Mouse (Mus musculus) stomach, postnatal 0 days (tissue): ENCODE measurements around the gene Trim26. TPM values are rescaled to one million over a fixed set of nuclear protein-coding genes. Genes with fewer than 3 reads are reported as not detected.

Experiments used
- ATAC-seq: fragments of 200-750 bp; cut with Nextera tagmentation; 2 replicates; pipeline ENCODE4 v1.8.0; 2017; ENCODE audit not compliant: low FRiP score, low TSS enrichment
- DNase-seq: peaks from one replicate; pipeline ENCODE4 v3.0.0-alpha.2; 2016; ENCODE audit warnings: low spot score
- H3K27ac ChIP-seq: fragments of 300-500 bp; sonication (generic); replicated peaks from 2 replicates; pipeline ENCODE4 v1.5.1; 2014; ENCODE audit warnings: mild to moderate bottlenecking, control low read depth
- H3K27me3 ChIP-seq: fragments of 300-500 bp; sonication (generic); 2 replicates; pipeline ENCODE4 v1.6.1; 2014; ENCODE audit warnings: low read length; ENCODE audit not compliant: control insufficient read depth, insufficient read depth
- H3K36me3 ChIP-seq: fragments of 300-500 bp; sonication (generic); 2 replicates; pipeline ENCODE4 v1.6.1; 2014; ENCODE audit warnings: low read length, mixed read lengths; ENCODE audit not compliant: control insufficient read depth, insufficient read depth
- H3K4me1 ChIP-seq: fragments of 300-500 bp; sonication (generic); replicated peaks from 2 replicates; pipeline ENCODE4 v1.6.1; 2014; ENCODE audit warnings: antibody characterized with exemption; ENCODE audit not compliant: control insufficient read depth, insufficient read depth
- H3K4me2 ChIP-seq: fragments of 300-500 bp; sonication (generic); replicated peaks from 2 replicates; pipeline ENCODE4 v1.6.1; 2014; ENCODE audit warnings: low read depth, mild to moderate bottlenecking, control low read depth, moderate library complexity
- H3K4me3 ChIP-seq: fragments of 300-500 bp; sonication (generic); 2 replicates; pipeline ENCODE4 v1.5.1; 2014; ENCODE audit warnings: low read depth, low read length, control low read depth
- H3K9ac ChIP-seq: fragments of 300-500 bp; sonication (generic); 2 replicates; pipeline ENCODE4 v1.6.1; 2014; ENCODE audit warnings: mild to moderate bottlenecking, low read length, control low read depth, mixed read lengths
- H3K9me3 ChIP-seq: fragments of 300-500 bp; sonication (generic); 2 replicates; pipeline ENCODE4 v1.6.1; 2016; ENCODE audit warnings: low read length; ENCODE audit not compliant: control insufficient read depth
- CTCF ChIP-seq: IDR thresholded peaks from 2 replicates; pipeline ENCODE4 v1.5.1; 2016; ENCODE audit warnings: antibody characterized with exemption, low read depth, mild to moderate bottlenecking, moderate library complexity
- EP300 ChIP-seq: optimal IDR thresholded peaks from 2 replicates; pipeline ENCODE3; 2016; ENCODE audit warnings: antibody characterized with exemption
- WGBS: fragments of 180-500 bp; shearing (Covaris S2); extraction: QIAGEN DNeasy Blood & Tissue Kit; methylation state at CpG from one replicate; pipeline ENCODE4 v1.1.7; 2014; 5-methylcytosine and 5-hydroxymethylcytosine counted together
- polyA plus RNA-seq: library from polyadenylated mRNA; unstranded; fragments of >200 nt; fragmentation: Nextera tagmentation; extraction: Ambion mirVana; gene quantifications from 2 replicates; pipeline ENCODE4 v1.2.1, GENCODE M21; 2015

Trim26 gene
- polyA plus RNA-seq, 1 experiment from 2014 or later = 22.9 TPM

GRCm38 (mm10) chr17:36835591-36836426, 1.1 kb upstream of the Trim26 start:
- H3K4me3 ChIP-seq = peak overlapping the region; percentile 76; the same call in 1 of the 2 replicates
- H3K36me3 ChIP-seq = no peaks in the 10 kb centered on the region
- H3K4me2 ChIP-seq = peak overlapping the region; percentile 64
- peak; percentile 69 for DNase-seq
- no peak for TF ChIP-seq EP300
- TF ChIP-seq CTCF = peak; percentile 37
- no peaks in the 10 kb centered on the region for H3K4me1 ChIP-seq
- H3K9me3 ChIP-seq = no peaks in the 10 kb centered on the region
- H3K27ac ChIP-seq = peak overlapping the region; percentile 99
- peak; percentile 20; the same call in 1 of the 2 replicates for ATAC-seq
- peak overlapping the region; percentile 18; the same call in 1 of the 2 replicates for H3K9ac ChIP-seq
- WGBS = 31% methylated on average over 12 of the region's 12 CpGs
- H3K27me3 ChIP-seq = no peaks in the 10 kb centered on the region

DNA sequence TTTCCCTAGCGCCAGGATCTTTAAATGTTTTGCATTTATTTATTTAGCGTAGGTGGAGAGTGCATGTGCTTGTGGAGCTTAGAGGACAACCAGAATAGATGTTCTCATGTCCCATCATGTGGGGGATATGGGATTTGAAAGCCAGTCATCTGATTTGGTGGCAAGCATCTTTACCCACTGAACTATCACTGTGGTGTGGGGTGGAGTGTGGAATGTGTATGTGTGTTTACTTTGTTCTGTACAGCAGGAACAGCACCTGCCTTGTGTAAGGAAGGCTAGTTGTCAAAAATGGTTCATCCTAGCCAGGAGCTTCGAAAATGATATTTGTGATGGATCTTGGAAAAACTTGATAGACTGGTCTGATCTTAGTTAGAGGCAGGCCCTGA, 514 bp upstream of the Trim26 start:
- DNase-seq (no peak), ATAC-seq (peak; percentile 9)
- peak overlapping the region; percentile 76 for H3K4me3 ChIP-seq
- H3K9me3 ChIP-seq = no peaks in the 10 kb centered on the region
- H3K36me3 ChIP-seq = no peaks in the 10 kb centered on the region
- TF ChIP-seq EP300 = no peak
- no peak for TF ChIP-seq CTCF
- H3K9ac ChIP-seq = peak overlapping the region; percentile 86
- 18% methylated on average over 3 of the region's 3 CpGs for WGBS
- H3K27ac ChIP-seq = peak overlapping the region; percentile 99
- H3K4me1 ChIP-seq = no peaks in the 10 kb centered on the region
- peak overlapping the region; percentile 64 for H3K4me2 ChIP-seq
- no peaks in the 10 kb centered on the region for H3K27me3 ChIP-seq

DNA sequence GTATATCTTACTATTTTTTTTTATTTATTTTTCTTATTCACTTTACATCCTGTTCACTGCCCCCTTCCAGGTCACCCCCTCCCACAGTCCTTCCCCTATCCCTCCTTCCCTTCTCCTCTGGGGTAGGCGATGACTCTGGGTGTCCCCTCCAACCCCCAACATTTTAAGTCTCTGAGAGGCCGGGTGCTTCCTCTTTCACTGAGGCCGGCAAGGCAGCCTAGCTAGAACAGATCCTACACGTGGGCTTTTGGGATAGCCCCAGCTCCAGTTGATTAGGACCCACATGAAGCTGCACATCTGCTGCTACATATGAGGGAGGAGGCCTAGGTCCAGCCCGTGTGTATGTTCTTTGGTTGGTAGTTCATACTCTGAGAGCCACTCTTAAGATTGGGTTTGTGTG, 2.1 kb downstream of the Trim26 start:
- TF ChIP-seq CTCF (no peak), EP300 (no peak)
- Histone ChIP-seq H3K9me3 (no peaks in the 10 kb centered on the region), H3K4me2 (no peak overlapping the region), H3K9ac (no peak overlapping the region), H3K27me3 (no peaks in the 10 kb centered on the region), H3K4me3 (no peak overlapping the region), H3K27ac (no peak overlapping the region), H3K36me3 (no peaks in the 10 kb centered on the region), H3K4me1 (no peaks in the 10 kb centered on the region)
- 80% methylated on average over 5 of the region's 5 CpGs for WGBS
- ATAC-seq (no peak), DNase-seq (no peak)

DNA sequence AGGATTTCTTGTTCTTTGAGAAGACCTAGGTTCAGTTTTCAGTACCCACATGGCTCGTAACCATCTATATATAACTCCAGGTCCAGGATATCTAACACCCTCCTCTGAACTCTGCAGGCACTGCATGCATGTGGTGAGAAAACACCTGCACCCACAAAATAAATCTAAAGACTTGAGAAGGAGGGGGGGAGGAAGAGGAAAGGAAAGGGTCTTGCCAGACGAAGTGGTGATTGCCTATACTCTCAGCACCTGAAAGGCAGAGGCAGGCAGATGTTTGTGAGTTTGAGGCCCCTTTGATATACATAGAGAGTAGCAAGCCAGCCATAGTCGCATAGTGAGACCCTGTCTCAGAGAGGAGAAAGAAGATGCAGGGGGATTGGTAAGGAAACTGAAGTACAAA, 3.0 kb downstream of the Trim26 start:
- Histone ChIP-seq H3K27me3 (no peaks in the 10 kb centered on the region), H3K36me3 (no peaks in the 10 kb centered on the region), H3K4me1 (no peaks in the 10 kb centered on the region), H3K4me3 (no peak overlapping the region), H3K9me3 (no peaks in the 10 kb centered on the region), H3K27ac (no peak overlapping the region), H3K4me2 (no peak overlapping the region), H3K9ac (no peak overlapping the region)
- DNase-seq = no peak
- 77% methylated on average over 3 of the region's 3 CpGs for WGBS
- ATAC-seq = no peak
- TF ChIP-seq CTCF (no peak), EP300 (no peak)

- H3K4me1 ChIP-seq = no peaks in the 10 kb centered on the region
- DNase-seq (no peak), ATAC-seq (no peak)
- H3K4me2 ChIP-seq = no peak overlapping the region
- no peaks in the 10 kb centered on the region for H3K9me3 ChIP-seq
- H3K27ac ChIP-seq = no peak overlapping the region
- no peak overlapping the region for H3K4me3 ChIP-seq
- TF ChIP-seq CTCF = no peak
- no peaks in the 10 kb centered on the region for H3K27me3 ChIP-seq
- no peaks in the 10 kb centered on the region for H3K36me3 ChIP-seq
- H3K9ac ChIP-seq = no peak overlapping the region
Measured at GRCm38 (mm10) chr17:36840961-36841445, 4.1 kb downstream of the Trim26 start.

- H3K4me2 ChIP-seq = no peak overlapping the region
- WGBS = 80% methylated on average over 7 of the region's 7 CpGs
- H3K27me3 ChIP-seq = no peaks in the 10 kb centered on the region
- ATAC-seq (no peak), DNase-seq (no peak)
- TF ChIP-seq CTCF = no peak
- peaks cover 3% of the 10 kb centered on the region; the same call in 1 of the 2 replicates for H3K36me3 ChIP-seq
- H3K9ac ChIP-seq = no peak overlapping the region
- no peaks in the 10 kb centered on the region for H3K9me3 ChIP-seq
- H3K4me3 ChIP-seq = no peak overlapping the region
- H3K4me1 ChIP-seq = no peaks in the 10 kb centered on the region
- no peak overlapping the region for H3K27ac ChIP-seq
Measured at GRCm38 (mm10) chr17:36843696-36844095, 6.8 kb downstream of the Trim26 start.
